Mouse (Mus musculus) forebrain, embryonic 12.5 days (tissue): ENCODE results near the gene Phf12. TPM values are rescaled to one million over a fixed set of nuclear protein-coding genes. Genes with fewer than 3 reads are reported as not detected.

Source experiments
- ATAC-seq: fragments of 200-750 bp; cut with Nextera tagmentation; 2 replicates; pipeline ENCODE4 v1.8.0; 2017; ENCODE audit warnings: moderate TSS enrichment; ENCODE audit not compliant: low FRiP score
- H3K27ac ChIP-seq: fragments of 300-500 bp; sonication (generic); 2 replicates; pipeline ENCODE4 v1.5.1; 2016; ENCODE audit warnings: mild to moderate bottlenecking
- H3K27me3 ChIP-seq: fragments of 300-500 bp; sonication (generic); 2 replicates; pipeline ENCODE4 v1.6.1; 2016; ENCODE audit warnings: mild to moderate bottlenecking
- H3K36me3 ChIP-seq: fragments of 300-500 bp; sonication (generic); replicated peaks from 2 replicates; pipeline ENCODE4 v1.6.1; 2016; ENCODE audit warnings: mild to moderate bottlenecking
- H3K4me1 ChIP-seq: fragments of 300-500 bp; sonication (generic); 2 replicates; pipeline ENCODE4 v1.6.1; 2016
- H3K4me2 ChIP-seq: fragments of 300-500 bp; sonication (generic); 2 replicates; pipeline ENCODE4 v1.6.1; 2016; ENCODE audit warnings: mild to moderate bottlenecking, moderate library complexity
- H3K4me3 ChIP-seq: fragments of 300-500 bp; sonication (generic); replicated peaks from 2 replicates; pipeline ENCODE4 v1.5.1; 2016; ENCODE audit warnings: mild to moderate bottlenecking
- H3K9ac ChIP-seq: fragments of 300-500 bp; sonication (generic); 2 replicates; pipeline ENCODE4 v1.6.1; 2016; ENCODE audit warnings: mild to moderate bottlenecking
- H3K9me3 ChIP-seq: fragments of 300-500 bp; sonication (generic); 2 replicates; pipeline ENCODE4 v1.6.1; 2016
- WGBS: fragments of 180-500 bp; shearing (Covaris S2); methylation state at CpG from one replicate; pipeline ENCODE4 v1.1.7; 2016; 5-methylcytosine and 5-hydroxymethylcytosine counted together
- polyA plus RNA-seq: library from polyadenylated mRNA; unstranded; fragments of >200 nt; fragmentation: Nextera tagmentation; extraction: Ambion mirVana; gene quantifications from 2 replicates; pipeline ENCODE4 v1.2.1, GENCODE M21; 2016

The Phf12 gene
- polyA plus RNA-seq, 1 experiment from 2014 or later: 29.6 TPM

DNA sequence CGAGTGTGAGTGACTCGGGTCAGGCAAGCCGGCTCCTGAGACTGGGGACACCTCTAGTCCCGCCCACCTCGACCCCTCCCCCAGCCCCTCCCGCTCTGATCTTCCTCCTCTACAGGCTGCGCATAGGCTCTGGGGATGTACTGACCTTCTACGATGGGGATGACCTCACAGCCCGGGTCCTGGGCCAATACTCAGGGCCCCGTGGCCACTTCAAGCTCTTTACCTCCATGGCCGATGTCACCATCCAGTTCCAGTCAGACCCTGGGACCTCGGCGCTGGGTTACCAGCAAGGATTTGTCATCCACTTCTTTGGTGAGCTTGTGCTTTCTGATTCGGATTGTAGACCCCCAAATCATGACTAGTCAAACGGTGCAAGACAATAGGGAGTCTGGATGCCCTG lies 8.2 kb upstream of the Phf12 start:
- H3K27me3 ChIP-seq: peaks cover 75% of the 10 kb centered on the region
- no peaks in the 10 kb centered on the region for H3K9me3 ChIP-seq
- WGBS: 47% methylated on average over 15 of the region's 15 CpGs
- no peaks in the 10 kb centered on the region for H3K4me1 ChIP-seq
- ATAC-seq: no peak
- H3K9ac ChIP-seq: no peak overlapping the region
- no peak overlapping the region for H3K4me3 ChIP-seq
- H3K4me2 ChIP-seq: no peak overlapping the region
- H3K27ac ChIP-seq: no peak overlapping the region
- H3K36me3 ChIP-seq: peaks cover 21% of the 10 kb centered on the region; the same call in 1 of the 2 replicates

DNA sequence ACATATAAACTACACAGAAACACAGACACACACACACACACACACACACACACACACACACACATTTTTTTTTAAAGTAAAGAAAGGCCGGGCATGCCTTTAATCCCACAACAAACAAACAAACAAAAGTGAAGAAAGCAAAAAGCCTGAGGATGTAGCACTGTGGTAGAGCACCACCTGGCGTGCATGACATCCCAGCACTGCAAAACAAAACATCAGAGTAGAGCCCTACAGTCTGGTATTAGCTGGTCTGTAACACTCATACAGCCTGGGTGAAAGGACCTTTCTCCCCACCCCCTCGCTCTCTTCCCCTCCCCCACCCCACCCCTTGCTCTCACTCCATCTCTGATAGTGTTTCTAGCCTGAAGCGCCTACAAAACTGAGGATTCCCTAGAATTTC lies 6.7 kb upstream of the Phf12 start:
- Histone ChIP-seq H3K27me3 (peaks cover 62% of the 10 kb centered on the region), H3K9ac (no peak overlapping the region), H3K4me1 (0 out of 2 replicates have a peak, but pooled peaks cover 6% of the 10 kb centered on the region), H3K27ac (no peak overlapping the region), H3K9me3 (no peaks in the 10 kb centered on the region), H3K4me2 (no peak overlapping the region), H3K36me3 (peaks cover 10% of the 10 kb centered on the region; the same call in 1 of the 2 replicates), H3K4me3 (no peak overlapping the region)
- no peak for ATAC-seq
- WGBS: 37% methylated on average over 4 of the region's 4 CpGs

DNA sequence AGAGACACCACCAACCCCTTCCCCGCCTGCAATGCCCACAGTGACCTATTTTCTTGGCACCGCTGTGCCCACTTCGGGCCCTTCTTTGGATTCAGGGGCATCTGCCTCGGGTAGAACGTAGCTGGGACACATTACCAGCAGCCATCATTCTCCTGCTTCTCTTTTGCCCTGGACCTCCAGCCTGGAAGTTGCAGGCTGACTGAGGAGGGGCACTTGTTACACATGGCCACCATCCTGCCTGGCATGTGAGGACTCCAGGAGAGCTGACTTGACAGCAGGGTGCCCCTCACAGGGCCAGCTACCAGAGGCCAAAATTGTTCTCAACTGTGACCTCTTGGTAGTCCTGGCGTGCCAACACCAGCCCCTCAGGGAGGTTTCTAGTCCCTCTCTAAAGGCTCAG lies 4.4 kb upstream of the Phf12 start:
- no peak overlapping the region for H3K4me3 ChIP-seq
- WGBS: 86% methylated on average over 6 of the region's 6 CpGs
- H3K9ac ChIP-seq: no peak overlapping the region
- no peaks in the 10 kb centered on the region for H3K9me3 ChIP-seq
- no peak overlapping the region for H3K27ac ChIP-seq
- ATAC-seq: no peak
- peaks cover 45% of the 10 kb centered on the region for H3K27me3 ChIP-seq
- H3K4me1 ChIP-seq: peaks cover 10% of the 10 kb centered on the region; the same call in 1 of the 2 replicates
- no peak overlapping the region for H3K4me2 ChIP-seq
- H3K36me3 ChIP-seq: peaks cover 10% of the 10 kb centered on the region; the same call in 1 of the 2 replicates

DNA sequence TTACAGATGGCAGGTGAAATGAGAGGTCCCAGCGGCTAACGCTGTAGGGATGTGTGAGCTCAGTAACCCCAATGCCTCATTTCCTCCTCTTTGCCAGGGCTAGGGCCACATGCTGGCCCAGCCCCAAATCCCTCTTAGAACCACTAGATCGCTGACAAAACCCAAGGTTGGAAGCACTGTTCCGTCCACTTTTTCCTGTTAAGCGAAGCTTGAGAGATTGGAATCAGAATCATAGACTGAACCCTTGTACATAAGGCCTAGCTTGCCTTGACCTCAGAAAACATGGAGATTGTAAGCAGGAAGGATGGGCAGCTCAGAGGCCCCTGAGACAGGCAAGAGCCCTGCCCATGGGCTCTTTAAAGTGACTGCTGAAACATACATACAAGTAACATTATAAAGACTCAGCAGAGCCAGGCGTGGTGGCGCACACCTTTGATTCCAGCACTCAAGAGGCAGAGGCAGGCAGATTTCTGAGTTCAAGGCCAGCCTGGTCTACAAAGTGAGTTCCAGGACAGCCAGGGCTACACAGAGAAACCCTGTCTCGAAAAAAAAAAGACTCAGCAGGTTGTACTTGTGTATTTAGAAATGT lies 3.2 kb upstream of the Phf12 start:
- Histone ChIP-seq H3K27me3 (peaks cover 34% of the 10 kb centered on the region), H3K9me3 (no peaks in the 10 kb centered on the region), H3K27ac (no peak overlapping the region), H3K4me2 (no peak overlapping the region), H3K4me3 (no peak overlapping the region), H3K9ac (no peak overlapping the region), H3K4me1 (peaks cover 10% of the 10 kb centered on the region; the same call in 1 of the 2 replicates), H3K36me3 (peaks cover 7% of the 10 kb centered on the region; the same call in 1 of the 2 replicates)
- no peak for ATAC-seq
- WGBS: 86% methylated on average over 8 of the region's 8 CpGs

DNA sequence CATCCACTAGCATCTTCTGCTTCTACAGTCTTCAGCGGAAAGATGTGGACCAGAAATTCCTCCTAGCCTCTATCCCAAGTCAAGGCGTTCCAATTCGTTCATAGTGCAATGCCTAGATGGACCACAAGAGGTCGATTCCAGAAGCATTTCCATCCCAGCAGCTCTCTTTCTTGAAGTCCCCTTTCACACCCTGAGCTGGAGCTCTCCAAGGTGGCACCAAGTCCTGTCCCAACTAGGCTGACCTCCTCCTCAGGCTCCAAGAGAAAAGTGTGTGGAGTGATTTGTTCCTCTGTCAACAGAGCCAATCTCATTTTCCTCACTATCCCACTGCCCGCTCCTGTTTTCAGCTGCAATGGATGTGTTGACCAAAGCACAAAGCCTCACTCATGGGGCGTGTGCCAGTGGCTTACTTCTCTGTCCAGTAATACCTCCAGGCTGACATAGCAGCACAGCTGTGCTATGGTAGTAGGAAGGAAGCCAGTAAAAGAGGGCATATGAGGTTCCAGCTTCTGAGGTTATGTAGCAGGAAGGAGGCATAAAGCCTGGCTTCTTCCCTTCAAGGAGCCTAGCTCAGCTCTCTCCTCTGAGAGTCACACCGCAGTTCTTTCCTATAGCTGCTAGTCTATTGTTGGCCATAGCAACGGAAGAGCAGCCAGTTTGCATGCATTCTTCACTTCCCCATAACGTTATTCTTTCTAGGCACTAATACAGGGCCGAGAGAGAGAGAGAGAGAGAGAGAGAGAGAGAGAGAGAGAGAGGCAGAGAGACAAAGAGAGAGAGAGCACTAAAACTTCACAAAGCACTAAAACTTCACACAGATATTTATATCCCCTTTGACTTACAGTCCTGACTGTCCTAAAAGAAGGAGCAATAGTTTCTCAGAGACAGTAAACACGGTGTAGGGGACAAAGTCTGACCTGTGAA lies 2.0 kb upstream of the Phf12 start:
- no peak overlapping the region for H3K4me2 ChIP-seq
- H3K4me3 ChIP-seq: no peak overlapping the region
- H3K27me3 ChIP-seq: peaks cover 22% of the 10 kb centered on the region
- peaks cover 19% of the 10 kb centered on the region for H3K4me1 ChIP-seq
- no peaks in the 10 kb centered on the region for H3K9me3 ChIP-seq
- H3K36me3 ChIP-seq: peaks cover 7% of the 10 kb centered on the region; the same call in 1 of the 2 replicates
- no peak for ATAC-seq
- no peak overlapping the region for H3K27ac ChIP-seq
- no peak overlapping the region for H3K9ac ChIP-seq
- 40% methylated on average over 11 of the region's 11 CpGs for WGBS

DNA sequence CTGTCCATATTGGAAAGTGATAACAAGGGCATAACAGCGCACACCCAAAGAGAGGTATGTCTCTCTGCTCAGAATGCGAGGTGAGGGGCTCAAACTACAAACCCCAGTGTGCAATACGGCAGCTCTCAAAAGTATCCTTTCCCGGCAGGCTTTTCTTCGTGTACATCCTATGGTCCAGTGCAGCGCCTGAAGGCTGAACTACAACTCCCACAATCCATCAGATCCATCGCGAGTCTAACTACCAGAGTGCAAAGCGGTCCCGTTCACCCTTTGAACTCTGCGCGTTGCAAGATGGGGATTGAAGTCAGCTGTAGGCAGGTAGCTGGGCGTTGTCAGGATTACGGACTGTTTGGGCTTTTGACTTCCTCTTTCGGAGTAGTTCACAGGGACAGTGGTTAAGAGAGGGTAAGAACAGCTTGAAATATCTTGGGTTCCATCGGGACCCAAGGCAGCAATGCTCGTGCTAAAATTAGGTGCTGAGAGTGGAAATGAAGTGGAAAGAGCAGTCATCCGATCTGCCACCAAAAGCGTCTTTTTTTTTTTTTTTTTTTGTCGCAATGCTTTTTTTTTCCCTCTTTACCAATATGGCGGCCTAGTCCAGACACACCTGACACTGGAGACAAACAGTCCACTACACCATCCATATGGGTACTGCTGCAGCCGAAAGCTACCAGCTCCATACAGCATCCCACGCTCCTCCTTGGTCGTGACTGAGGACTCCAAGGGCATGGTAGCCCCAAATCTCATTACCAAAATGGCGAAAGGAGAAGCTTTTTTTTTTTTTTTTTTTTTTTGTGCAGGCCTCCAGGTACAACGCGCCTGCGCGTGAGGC lies 729 bp upstream of the Phf12 start:
- H3K36me3 ChIP-seq: peaks cover 19% of the 10 kb centered on the region
- peak overlapping the region; percentile 100 for H3K4me3 ChIP-seq
- ATAC-seq: peak; percentile 89
- H3K27me3 ChIP-seq: peaks cover 10% of the 10 kb centered on the region
- H3K9me3 ChIP-seq: no peaks in the 10 kb centered on the region
- peaks cover 30% of the 10 kb centered on the region for H3K4me1 ChIP-seq
- under 1% methylated on average over 29 of the region's 29 CpGs for WGBS
- peak overlapping the region; percentile 96 for H3K27ac ChIP-seq
- H3K4me2 ChIP-seq: peak overlapping the region; percentile 85
- no peak overlapping the region; the same call in 1 of the 2 replicates for H3K9ac ChIP-seq

DNA sequence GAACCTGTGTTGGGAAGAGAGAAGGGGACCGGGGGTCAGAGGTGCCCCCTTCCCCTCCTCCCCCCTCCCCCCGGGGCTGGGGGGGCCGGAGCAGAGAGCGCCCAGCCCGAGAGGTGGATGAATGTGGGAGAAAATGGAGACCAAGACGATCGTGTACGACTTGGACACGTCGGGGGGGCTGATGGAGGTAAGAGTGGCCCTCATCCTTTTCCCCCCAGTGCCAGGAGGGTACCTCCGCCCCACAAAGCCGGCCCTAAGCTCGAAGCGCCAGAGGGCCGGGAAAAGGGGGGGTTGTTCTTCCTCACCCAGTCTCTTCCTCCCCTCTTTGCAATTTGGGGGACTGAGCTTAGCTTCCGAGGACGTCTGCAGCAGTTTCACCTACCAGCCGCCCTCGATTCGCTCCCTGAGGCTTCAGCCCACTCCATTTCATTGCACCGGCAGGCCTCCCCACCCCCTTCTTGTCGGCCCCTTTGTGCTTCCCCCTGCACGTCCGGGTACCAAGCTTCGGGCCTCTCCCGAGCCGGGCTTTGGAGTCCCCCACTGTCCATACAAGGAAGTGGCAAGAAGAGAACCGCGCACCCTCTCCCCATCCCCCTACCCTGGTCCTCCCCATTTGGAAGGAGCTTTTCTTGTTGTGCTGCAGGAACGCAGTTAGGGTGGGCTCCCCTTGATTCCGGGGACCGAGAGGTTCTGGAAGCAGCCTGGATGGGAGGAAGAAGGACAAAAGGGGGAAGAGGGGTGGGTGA lies 810 bp downstream of the Phf12 start:
- under 1% methylated on average over 24 of the region's 32 CpGs for WGBS
- ATAC-seq: no peak
- Histone ChIP-seq H3K4me1 (peaks cover 30% of the 10 kb centered on the region), H3K9me3 (no peaks in the 10 kb centered on the region), H3K36me3 (peaks cover 24% of the 10 kb centered on the region), H3K27ac (peak overlapping the region; percentile 94), H3K9ac (peak overlapping the region; percentile 100), H3K4me2 (peak overlapping the region; percentile 85), H3K27me3 (no peaks in the 10 kb centered on the region), H3K4me3 (peak overlapping the region; percentile 100)

DNA sequence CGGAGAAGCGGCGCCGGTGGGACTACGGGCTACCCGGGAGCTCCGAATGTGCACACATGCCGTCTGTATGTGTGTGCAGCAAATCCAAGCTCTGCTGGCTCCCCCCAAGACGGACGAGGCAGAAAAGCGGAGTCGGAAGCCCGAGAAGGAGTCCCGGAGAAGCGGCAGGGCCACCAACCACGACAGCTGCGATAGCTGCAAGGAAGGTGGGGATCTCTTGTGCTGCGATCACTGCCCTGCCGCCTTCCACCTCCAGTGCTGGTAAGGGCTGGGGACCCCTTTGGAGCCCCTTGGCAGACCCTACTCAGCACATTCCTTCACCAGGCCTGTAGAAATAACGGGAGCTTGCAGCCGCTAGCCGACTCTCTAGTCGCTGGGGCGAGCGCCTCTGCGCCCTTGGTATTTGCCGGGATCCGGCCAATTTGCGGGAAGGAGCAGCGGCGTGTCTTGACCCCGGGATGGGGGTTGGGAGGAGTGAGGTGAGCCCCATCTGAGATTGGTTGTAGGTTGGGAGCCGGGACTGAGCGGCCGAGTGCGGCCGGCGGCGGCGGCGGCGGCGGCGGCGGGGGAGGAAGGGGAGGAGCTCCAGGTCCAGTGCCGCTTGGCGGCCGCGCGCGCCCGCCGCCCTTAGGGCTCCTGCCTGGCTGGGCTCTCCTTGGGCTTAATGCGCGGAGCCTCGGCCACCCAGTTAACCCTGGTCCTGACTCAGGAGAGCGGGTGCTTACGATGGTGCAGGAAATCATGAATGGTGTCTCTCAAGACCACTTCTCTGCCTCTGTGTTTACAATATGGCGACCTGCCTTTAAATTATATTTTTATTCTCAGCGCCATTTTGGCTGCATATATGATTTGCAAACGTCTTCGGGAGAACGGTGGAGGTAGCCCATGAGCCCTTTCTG lies 1.6 kb downstream of the Phf12 start:
- ATAC-seq: peak; percentile 9; the same call in 1 of the 2 replicates
- Histone ChIP-seq H3K36me3 (peaks cover 32% of the 10 kb centered on the region), H3K4me2 (peak overlapping the region; percentile 85), H3K4me1 (peaks cover 30% of the 10 kb centered on the region), H3K9ac (peak overlapping the region; percentile 100), H3K4me3 (peak overlapping the region; percentile 100), H3K27me3 (no peaks in the 10 kb centered on the region), H3K27ac (peak overlapping the region; percentile 94), H3K9me3 (no peaks in the 10 kb centered on the region)
- WGBS: under 1% methylated on average over 53 of the region's 63 CpGs

DNA sequence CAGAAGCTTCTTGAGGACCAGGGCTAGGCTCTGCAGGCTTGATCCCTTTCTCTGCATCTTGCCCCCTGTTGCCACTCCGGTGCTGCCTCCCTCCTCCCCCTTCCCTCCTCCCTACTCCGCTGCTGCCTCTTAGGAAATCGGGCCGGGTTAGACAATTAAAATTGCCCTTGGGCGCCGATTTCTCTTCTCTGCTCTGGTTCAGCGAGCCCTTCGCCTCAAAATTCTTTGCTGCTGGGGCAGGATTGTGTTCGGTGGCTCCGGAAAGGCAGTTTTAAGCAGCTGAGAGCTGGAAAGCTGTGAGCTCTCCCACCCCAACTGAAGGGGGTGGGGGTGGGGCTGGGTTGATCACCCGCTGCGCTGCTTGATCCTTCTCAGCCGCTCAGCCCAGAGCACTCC lies 2.3 kb downstream of the Phf12 start:
- Histone ChIP-seq H3K9me3 (no peaks in the 10 kb centered on the region), H3K27ac (peak overlapping the region; percentile 94), H3K36me3 (peaks cover 37% of the 10 kb centered on the region), H3K4me1 (peaks cover 30% of the 10 kb centered on the region), H3K27me3 (no peaks in the 10 kb centered on the region), H3K4me2 (peak overlapping the region; percentile 85), H3K4me3 (peak overlapping the region; percentile 100), H3K9ac (peak overlapping the region; percentile 100)
- no peak for ATAC-seq
- 0% methylated on average over 13 of the region's 13 CpGs for WGBS

DNA sequence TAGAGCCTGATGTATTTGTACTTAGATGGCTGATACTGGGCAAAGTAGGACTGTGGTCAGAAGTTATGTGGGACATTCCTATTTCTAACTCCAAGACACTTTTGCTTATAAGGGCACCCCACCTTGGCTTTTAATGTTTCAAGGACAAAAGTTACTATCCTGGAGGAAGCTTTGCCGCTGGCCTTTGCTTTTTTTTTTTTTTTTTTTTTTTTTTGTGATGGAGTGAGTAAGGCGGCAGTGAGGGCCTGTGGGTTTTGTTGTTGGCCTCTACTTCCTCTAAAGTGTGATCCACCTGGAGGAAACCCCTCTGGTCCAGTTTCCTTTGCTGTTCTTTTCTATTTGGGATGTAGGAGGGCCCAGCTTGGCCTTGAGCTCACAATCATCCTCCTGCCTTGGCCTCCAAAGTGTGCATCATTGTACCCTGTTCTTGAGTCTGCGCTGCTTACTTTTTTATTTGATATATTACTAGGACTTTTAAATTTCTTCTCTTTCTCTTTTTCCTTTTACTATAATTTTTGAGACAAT lies 3.0 kb downstream of the Phf12 start:
- H3K4me3 ChIP-seq: peak overlapping the region; percentile 100
- H3K27ac ChIP-seq: peak overlapping the region; percentile 94
- H3K4me2 ChIP-seq: peak overlapping the region; percentile 85
- H3K9me3 ChIP-seq: no peaks in the 10 kb centered on the region
- H3K4me1 ChIP-seq: peaks cover 24% of the 10 kb centered on the region
- ATAC-seq: no peak
- H3K36me3 ChIP-seq: peaks cover 44% of the 10 kb centered on the region
- H3K9ac ChIP-seq: peak overlapping the region; percentile 100
- 81% methylated on average over 3 of the region's 3 CpGs for WGBS
- H3K27me3 ChIP-seq: no peaks in the 10 kb centered on the region
